Mouse (Mus musculus): ENCODE measurements around the gene Mup13. TPM values are rescaled to one million over a fixed set of nuclear protein-coding genes. Genes with fewer than 3 reads are reported as not detected.
"Not testable (repeated sequence)": the region's sequence is repeated elsewhere in the genome, so short reads cannot be mapped to it uniquely, and the experiment has no call there.

Mup13 gene
- not detected in 2 replicates for polyA plus RNA-seq (2016; fragmentation: Nextera tagmentation; extraction: Ambion mirVana)

GRCm38 (mm10) chr4:61228186-61228585, at the start of gene Mup13:
TSS of gene Mup13 (minus strand) at chr4:61228286.
- not testable (repeated sequence) for H3K36me3 ChIP-seq; H3K9ac ChIP-seq; H3K9me3 ChIP-seq; H3K27me3 ChIP-seq; H3K4me2 ChIP-seq (replicated peaks); H3K4me3 ChIP-seq; ATAC-seq (ENCODE audit: insufficient number of reproducible peaks, insufficient read depth, low FRiP score, low TSS enrichment); H3K4me1 ChIP-seq; H3K27ac ChIP-seq
- WGBS = 87% methylated on average over 4 of the region's 4 CpGs

Other genes starting within 250 kb of the Mup13 start
- not detected in 2 replicates for gene Mup14, start 75.7 kb upstream of the Mup13 start, polyA plus RNA-seq (2016; fragmentation: Nextera tagmentation; extraction: Ambion mirVana)
- not detected in 2 replicates for gene Mup15, start 211.5 kb upstream of the Mup13 start, polyA plus RNA-seq (2016; fragmentation: Nextera tagmentation; extraction: Ambion mirVana)